Mouse (Mus musculus): ENCODE data around the gene Smarca5.

Smarca5 gene

DNA sequence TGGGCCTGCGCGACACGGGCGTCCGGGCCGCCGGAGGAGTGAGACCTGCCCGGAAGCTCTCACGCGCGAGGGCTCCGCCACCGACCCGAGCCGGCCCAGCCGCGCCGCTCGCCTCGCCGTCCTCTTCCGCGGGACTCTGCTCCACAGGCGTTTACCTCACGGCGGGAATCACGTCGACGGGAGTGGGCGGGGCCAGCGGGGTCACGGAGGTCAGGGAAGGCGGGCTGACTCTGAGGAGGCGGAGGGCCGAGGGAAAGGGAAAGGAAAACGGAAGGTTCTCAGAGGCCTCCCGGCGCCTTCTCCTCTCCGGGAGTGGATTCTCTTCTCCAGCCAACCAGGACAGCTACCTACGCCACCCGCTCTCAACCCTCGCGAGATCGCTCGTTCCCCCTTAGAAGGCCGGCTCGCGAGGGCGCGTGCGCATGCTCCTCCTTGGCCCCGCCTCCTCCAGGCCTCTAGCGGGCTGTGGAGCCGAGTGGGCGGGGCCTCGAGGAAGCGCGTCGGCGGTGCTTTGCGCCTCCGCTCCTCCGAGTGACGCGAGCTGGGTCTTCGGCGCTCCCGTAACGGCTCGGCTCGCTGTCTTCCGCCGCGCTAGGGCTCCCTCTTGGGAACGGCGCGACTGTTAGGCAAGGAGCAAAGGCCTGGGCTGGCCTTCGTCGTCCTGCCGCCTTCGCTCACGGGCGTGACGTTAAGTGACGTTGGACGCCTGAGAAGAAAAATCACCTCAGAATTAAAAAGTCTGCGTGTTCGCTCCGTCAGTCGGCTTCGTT lies at the start of gene Smarca5:
Gene Smarca5 (minus strand): TSS at position 343 of the 770 bp plus-strand sequence.
- peak; percentile 81 for DNase-seq (ENCODE audit: low read depth)

DNA sequence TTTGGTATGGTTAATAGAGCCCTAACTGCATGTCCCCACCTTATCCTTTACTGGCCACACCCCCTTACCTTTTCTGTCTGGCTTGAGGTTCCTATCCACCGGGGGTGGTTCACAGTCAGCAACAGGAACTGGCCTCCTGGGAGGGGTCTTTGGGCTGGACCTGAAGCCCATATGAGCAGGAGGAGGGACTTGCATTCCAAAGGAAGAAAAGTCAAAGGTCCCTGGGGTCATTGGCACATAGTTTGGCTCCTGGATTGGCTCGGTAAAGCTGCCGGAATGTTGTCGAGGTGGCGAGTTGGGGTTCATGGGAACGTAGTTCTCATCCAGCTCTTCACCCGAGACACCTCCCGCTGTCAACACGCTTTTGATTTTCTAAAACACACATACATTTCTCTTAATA lies 45.3 kb upstream of the Smarca5 start:
- DNase-seq (ENCODE audit: low read depth): no peak

DNA sequence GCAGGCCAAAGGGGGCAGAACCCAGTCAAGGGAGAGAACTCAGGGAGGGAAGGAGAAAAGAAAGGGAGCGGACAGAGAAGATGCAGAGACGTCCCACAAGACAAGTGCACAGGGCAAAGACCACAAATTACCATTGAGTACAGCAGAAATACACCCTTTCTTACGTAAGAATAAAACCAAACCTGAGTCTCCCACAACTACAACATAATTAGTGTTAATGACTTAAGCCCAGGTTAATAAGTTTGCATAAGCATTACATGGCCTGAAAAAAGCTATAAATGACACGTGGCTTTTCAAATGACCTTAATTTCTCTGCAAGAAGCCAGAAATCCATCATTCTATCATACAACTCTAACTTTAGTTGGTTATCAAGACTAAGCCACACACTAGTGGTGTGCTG lies 44.0 kb upstream of the Smarca5 start:
- no peak for DNase-seq (ENCODE audit: low read depth)

DNA sequence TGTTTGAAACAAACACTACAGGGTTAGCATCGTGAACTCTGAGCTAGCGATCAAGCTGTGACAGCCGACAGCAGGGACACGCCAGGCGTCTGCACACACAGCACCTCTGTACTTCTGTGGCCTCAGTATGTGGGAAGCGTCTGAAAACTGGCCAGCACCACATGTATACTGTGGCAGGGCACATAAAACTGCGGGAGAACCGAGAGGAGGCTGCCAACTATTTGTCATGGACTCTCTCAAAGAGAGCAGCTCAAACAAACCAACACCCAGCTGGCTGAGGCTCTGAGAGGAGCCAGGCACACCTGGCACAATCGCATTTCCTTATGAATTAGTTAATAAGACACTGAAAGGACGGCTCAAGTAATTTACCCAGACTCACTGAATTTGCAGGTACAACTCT lies 42.0 kb upstream of the Smarca5 start:
- DNase-seq (ENCODE audit: low read depth): peak; percentile 41

DNA sequence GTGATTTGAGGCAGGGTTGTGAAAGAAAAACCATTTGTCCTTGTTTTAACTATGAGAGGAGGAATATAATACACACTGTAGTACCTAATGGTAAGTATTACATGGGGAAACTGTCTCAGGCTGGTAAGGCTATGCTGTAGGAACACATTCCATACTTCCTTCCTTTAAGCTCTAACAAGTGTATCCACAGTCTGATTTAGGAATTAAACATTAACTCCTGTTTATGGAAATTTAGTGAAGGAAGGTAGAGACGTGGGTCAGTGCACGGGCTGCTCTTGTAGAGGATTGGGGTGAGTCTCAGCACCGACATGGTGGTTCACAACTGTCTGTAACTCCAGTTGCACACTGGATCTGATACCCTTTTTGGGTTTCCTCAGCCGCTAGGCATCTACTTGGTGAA lies 41.0 kb upstream of the Smarca5 start:
- no peak for DNase-seq (ENCODE audit: low read depth)

DNA sequence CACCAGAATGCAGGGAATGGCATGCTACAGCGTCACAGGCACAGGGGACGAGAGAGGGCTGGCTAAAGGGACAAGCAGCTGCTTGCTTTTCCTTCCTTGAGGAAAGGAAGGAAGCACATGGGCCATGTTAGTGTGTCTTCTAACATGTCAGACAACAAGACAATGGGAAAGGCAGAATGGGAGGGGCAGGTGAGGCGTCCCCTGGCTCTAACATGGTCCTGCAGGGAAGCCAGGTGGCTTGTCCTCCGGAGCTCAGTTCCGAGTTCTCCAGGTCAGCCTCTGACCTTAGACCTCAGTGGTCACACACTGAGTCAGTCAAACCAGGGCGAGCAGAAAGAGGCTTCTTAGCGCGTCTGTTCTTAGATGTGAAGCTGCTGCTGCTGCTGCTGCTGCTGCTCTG lies 37.1 kb upstream of the Smarca5 start:
- no peak for DNase-seq (ENCODE audit: low read depth)

DNA sequence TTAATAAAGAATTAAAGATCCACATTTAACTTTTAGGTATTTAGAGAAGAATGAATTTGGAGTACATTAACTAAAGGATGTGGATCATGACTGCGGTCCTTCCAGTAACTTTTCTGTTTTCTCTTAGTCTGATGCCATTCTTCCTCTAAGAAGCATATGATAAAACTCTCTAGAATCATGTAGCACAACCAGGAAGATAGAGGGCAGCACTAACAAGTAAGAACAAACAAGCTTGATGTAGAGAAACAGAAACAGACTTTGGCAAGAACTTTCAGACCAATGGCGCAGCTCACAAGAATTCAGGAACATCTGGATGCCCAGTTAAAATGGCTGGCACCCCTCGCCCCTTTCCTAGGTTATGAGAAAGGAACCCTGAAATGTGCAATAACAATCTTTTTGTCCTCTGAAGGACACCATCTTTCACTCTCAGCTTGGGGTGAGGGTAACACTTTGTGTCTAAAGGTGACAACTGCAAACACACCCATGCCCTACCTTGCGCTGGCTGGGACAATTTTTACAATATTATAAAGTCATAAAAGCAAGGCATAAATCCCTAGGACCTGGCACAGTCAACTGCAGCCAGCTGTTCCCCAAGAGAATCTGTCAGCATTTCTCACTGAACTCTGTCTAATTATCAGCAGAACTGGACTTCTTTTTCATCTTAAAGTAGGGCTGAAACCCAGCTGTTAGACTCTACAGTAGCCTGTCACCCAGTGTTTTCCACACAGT lies 33.6 kb upstream of the Smarca5 start:
- peak; percentile 50 for DNase-seq (ENCODE audit: low read depth)

DNA sequence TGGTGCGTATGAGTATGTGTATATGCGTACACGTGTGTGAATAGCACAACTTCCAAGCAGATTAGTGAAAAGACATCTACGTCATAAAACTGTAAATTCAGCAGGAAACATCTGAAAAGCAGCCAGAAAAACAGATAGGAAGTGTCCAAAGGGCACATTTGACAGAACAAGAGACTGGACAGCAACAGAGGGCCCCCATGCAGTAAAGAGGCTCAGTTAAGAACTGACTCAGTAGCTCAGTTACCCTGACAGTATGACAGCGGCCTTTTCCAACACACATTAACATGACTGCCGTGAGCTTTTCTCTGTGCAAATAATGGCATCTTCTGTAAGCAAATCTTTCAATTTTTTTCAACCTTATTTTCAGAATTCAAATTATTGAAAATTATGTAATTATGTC lies 29.2 kb upstream of the Smarca5 start:
- no peak for DNase-seq (ENCODE audit: low read depth)

DNA sequence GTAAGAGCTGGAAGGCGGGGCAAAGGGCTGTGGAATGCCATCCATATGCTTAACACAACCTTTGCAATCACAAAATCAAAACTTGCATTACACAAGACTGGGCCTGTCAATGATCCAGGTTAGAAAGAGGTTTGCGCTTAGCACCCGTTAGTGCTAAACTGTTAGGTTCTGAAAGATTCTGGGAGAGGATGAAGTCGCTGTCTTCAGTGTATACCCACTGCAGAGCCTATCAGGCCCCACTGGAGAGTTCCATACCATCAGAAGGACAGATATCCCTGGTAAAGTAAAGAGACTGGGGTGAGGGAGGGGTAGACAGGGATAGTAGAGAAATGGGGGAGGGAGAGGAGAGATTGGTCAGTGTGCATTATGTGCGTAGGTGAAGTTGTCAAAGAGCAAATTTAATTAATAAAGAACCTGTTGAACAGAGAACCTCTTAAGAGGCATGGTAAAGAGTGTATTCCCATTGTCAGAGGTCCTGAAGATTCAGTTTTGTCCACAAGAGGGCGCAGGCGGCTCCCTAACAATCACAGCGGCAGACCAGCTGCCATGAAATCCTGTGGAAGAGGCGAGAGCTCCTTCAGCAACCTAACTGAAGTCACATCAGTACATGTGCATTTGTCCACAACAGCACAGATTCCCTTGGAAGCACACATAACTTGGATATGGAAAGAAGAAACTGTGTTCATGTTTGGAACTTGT lies 13.9 kb upstream of the Smarca5 start:
- DNase-seq (ENCODE audit: low read depth): peak; percentile 50

DNA sequence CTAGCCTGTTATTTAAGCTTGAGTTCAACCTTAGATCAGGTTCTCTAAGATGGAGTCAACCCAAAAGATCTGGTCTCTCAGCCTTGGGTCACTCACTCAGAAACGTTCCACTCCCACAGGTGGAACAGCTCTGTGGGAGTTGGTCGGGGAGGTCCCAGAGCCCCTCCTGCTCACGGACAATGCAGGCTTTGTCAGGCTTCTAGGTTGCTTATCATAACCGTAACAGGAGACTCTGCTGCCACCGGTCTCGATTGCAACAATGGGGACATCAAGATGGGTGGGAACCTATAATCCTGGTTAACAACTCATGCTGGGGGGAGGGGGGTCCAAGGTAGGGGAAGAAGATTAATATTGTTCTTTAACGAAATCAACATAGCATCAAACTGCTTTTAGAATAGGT lies 13.1 kb upstream of the Smarca5 start:
- no peak for DNase-seq (ENCODE audit: low read depth)

DNA sequence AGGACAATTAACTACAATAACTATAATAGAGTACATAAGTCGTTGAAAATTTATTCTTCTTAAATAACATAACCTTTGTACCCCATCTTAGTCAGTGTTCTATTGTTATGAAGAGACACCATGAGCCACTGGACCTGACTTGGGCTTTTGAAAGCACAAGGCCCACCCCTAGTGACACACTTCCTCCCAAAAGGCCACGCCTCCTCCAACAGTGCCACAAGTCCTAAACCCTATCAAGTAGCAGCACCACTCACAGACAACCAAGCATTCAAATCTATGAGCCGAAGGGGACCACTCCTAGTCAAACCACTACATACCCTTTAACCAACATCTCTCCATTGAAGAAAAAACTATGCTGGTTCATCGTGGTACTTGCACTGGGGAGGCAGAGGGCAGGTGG lies 9.8 kb upstream of the Smarca5 start:
- DNase-seq (ENCODE audit: low read depth): no peak

DNA sequence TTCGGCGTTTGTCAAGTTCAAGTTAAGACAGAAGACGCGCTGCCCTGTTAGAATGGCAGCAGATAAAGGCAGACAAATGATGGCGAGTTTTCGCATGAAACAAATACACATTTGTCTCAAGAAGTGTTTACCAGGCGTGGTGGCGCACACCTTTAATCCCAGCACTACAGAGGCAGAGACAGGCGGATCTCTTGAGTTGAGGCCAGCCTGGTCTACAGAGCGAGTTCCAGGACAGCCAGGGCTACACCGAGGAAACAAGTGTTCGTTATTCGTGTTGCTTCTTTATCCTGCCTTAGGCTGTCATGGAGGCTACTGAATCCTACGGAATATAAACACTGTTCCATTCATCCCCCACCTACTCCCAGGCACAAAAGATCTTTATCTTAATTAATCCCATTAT lies 635 bp upstream of the Smarca5 start:
- no peak for DNase-seq (ENCODE audit: low read depth)

DNA sequence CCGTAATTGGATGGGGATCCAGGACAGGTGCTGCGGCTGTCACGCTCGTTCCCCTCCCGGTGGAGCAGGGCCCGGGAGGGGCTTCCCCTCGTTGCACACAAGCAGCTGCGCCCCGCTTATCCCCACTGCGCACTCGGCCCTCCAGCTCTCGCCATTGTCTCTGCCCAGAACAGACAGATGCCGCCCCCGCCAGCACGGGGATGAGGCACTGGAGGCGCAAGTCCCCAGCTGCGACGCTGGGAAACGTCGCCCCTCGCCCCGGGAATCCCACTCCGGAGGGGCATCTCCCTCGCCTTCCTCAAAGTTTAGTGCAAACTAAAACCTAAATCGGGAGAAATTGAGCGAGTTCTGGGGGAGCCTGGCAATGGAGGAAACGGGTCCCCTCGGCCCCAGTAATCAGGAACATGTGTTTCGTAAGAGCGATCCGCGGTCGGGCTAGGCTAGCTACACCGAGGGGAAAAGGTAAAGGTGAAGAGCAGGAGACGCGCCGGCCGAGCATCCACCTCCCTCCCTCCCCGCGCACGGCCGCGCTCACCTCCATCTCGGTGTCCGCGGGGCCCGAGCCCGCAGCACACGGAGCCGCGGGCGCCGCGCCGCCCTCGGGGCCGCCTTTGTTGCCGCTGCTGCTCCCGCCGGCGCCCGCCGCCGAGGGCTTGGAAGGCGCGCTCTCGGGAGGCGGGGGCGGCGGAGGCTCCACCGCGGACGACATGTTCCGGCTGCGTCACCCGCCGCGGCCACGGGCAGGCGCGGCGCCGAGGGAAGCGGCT lies 726 bp downstream of the Smarca5 start:
- DNase-seq (ENCODE audit: low read depth): no peak

DNA sequence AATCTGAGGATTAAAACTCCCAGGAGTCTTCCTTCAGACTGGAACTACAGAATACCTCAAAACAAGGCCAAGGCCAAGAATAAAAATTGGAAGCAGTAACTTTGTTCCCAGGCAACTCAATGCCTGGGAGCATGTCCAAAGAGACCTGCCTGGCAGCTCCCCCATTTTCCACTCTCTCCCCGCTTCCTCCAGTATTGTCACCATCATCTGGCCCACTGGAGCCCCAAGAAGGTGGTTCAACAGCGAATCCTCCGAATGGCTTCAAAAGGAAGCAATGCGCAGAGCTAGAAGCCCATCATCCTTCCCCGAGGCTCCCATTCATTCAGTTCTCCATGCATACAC lies 1.3 kb downstream of the Smarca5 start:
- no peak for DNase-seq (ENCODE audit: low read depth)

DNA sequence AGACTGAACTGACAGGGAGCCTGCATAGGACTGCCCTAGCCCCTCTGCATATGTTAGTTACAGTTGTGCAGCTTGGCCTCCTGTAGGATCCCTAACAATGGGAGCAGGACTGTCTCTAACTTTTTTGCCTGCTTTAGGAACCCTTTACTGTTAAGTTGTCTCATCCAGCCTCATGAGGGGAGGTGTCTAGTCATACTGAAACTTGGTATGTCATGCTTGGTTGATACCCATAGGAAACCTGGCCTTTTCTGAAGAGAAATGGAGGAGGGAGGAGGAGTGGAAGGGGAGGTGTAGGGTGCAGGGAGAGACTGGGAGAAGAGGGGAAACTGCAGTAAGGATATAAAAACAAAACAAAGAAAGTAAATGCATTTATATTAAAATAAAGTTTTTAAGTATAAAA lies 7.0 kb downstream of the Smarca5 start:
- DNase-seq (ENCODE audit: low read depth): no peak

DNA sequence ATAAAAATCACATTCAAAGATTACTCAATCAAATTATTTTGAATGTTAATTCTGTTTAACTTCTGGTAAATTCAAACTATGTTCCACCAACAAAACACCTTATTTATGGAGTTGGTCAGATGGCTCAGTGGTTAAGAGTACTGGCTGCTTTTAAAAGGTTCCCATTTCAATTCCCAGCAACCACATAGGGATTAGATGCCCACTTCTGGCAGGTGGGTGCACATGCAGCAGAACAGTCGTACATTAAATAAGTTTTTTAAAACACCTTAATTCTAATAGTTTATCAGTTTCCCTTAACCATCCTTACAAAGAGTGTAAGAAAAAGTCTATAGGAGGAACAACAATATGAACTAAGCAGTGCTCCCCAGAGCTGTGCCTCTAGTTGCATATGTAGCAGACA lies 24.8 kb downstream of the Smarca5 start:
- DNase-seq (ENCODE audit: low read depth): no peak

DNA sequence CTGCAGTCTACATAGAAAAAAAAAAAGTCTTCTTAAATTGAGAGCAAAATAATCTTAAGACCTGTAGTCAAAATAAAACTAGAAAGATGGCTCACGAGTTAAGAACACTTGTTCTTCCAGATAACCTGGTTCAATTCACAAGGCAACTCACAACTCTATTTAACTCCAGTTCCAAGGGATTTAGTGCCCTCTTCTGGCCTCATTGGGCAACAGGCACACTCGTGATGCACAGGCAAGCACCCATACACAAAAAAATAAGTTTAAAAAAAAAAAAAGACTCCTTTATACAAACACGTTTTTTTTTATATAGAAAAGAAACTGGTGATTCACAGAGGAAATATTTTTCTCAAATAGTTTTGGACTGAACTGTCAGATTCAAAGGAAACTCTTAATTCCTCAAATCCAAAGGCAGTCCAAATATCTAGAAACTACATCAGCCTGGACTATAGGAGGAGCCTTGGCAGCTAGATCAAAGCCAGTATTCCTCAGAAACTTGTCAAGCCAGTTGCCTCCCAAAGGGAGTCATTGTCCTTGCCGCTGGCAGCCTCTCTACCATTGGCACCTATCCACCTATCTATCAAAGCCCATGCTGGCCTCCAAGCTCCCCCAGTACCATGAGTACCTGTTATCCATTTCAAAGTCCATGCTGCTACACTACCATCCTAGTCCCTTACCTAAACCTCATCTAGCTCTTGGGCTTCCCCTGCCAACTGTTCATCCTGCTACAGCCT lies 28.5 kb downstream of the Smarca5 start:
- peak; percentile 4 for DNase-seq (ENCODE audit: low read depth)

DNA sequence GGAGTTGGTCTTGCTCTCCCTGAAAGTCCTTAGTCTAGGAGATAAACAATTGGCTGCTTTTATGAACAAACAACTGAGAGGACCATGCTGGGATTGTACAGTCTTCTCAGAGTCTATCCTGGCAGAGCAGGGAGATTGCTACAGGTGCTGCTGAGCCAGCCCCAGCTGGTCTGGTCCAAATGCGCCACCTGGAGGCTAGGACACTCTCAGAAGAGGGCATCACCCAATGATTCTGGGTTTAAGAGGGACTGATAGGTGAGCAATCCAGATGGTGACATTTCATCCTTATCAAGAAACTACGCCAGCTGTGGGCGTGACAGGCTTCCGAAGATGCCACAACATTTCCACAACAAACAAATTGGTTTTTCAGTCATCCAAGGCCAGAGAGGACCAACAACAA lies 51.2 kb downstream of the Smarca5 start:
- peak; percentile 14 for DNase-seq (ENCODE audit: low read depth)

DNA sequence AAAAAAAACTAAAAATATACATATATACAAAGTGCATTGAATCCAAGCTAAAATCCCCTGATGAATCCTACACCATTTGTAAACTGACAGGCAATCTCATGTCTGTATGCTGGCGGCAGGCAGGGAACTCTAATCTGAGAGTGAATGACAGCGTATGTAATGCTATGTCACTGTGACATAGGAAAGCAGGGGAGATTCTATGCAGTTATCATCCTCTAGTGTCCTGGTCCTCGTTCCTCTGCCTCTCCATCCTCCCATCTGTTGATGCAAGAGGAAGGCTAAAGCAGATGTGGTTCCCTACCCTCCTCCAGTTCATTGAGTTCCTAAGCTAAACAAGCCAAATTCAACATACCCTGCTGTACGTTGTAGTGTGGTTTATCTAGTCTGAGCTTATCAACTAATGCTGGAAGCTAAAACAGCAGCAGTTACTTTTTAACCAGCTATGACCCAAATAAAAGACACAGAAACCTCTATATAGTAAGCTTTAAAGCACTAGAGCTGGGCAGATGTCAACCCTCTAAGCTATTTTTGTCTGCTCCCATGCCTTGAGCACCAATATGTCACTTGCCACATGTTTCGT lies 55.5 kb downstream of the Smarca5 start:
- DNase-seq (ENCODE audit: low read depth): no peak

DNA sequence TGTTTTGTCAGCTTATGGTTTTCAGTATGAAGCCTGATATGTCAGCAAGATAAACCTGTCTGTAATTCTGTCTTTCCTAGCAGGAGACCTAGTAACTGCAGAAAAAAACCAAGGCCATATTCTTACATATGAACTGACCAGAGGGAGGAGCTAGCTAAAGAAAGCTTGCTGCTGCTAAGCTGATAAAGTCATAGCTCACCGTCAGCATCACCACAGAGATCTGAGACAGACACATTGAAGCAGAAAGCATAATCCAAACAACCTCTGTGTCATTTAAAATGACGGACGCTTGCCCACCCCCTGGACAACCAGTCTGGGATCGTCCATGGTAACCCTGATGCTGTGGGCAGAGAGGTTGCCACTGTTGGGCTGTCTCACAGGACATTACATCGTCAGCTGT lies 56.7 kb downstream of the Smarca5 start:
- no peak for DNase-seq (ENCODE audit: low read depth)

DNA sequence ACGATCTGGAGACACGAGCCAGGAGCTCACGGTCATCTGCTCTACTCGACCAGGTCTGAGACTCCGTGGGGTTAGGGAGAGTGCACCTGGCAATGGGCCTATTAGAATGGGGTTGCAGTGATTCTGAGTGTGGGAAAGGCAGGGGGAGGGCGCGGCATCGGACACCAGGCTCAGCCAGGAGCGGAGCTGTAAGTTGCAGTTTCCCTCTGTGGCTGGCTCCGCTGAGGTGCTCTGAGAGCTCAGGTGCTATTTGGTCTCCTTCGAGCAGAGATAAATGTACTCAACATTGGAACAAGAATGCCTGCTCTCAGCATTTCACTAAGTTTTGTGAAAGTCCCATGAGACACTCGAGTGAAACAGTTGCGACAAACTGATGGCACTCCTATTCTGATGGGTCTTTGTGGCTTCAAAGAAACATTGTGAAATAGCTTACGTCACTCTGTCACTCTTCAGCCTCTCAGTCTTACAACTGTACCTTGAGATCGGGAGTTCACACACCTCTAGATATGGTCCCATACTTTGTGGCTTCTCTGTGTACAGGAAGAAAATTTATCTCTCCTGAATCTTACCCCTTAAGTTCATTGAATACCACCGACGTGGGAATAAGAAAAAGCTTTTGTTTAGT lies 69.9 kb downstream of the Smarca5 start:
- DNase-seq (ENCODE audit: low read depth): no peak
